Mouse (Mus musculus): ENCODE data around the gene Ccnt2.

- TF ChIP-seq CTCF (IDR thresholded peaks at IDR 0.05; ENCODE audit: low read depth, low read length) (no peak), POLR2A (IDR thresholded peaks at IDR 0.05; ENCODE audit: borderline replicate concordance, low read depth, low read length) (no peak)
Observed at GRCm38 (mm10) chr1:127845472-127845871, 71.5 kb downstream of the Ccnt2 start.

Data from bone marrow macrophage, adult 2 months (primary cell).